Mouse (Mus musculus) limb, embryonic 11.5 days (tissue): ENCODE measurements around the gene Wdr31. TPM values are rescaled to one million over a fixed set of nuclear protein-coding genes. Genes with fewer than 3 reads are reported as not detected.
"Not testable (repeated sequence)": the region's sequence is repeated elsewhere in the genome, so short reads cannot be mapped to it uniquely, and the experiment has no call there.

Experiments used
- ATAC-seq: fragments of 200-750 bp; cut with Nextera tagmentation; 2 replicates; pipeline ENCODE4 v1.8.0; 2017; ENCODE audit warnings: low read depth; ENCODE audit not compliant: insufficient number of reproducible peaks, low FRiP score, low TSS enrichment
- DNase-seq: peaks from one replicate; pipeline ENCODE4 v3.0.0-alpha.2; 2015; ENCODE audit warnings: low spot score
- H3K27ac ChIP-seq: fragments of 300-500 bp; sonication (generic); replicated peaks from 2 replicates; pipeline ENCODE4 v1.5.1; 2014; ENCODE audit warnings: low read depth, mild to moderate bottlenecking, low read length
- H3K27me3 ChIP-seq: fragments of 300-500 bp; sonication (generic); 2 replicates; pipeline ENCODE4 v1.6.1; 2014; ENCODE audit warnings: mild to moderate bottlenecking, low read length, mixed read lengths; ENCODE audit not compliant: control insufficient read depth, insufficient read depth
- H3K36me3 ChIP-seq: fragments of 300-500 bp; sonication (generic); 2 replicates; pipeline ENCODE4 v1.6.1; 2014; ENCODE audit warnings: mild to moderate bottlenecking, low read length, moderate library complexity, mixed read lengths; ENCODE audit not compliant: control insufficient read depth, insufficient read depth
- H3K4me1 ChIP-seq: fragments of 300-500 bp; sonication (generic); 2 replicates; pipeline ENCODE4 v1.6.1; 2014; ENCODE audit warnings: low read length, mixed read lengths; ENCODE audit not compliant: control insufficient read depth, insufficient read depth
- H3K4me2 ChIP-seq: fragments of 300-500 bp; sonication (generic); 2 replicates; pipeline ENCODE4 v1.6.1; 2014; ENCODE audit warnings: low read depth, mild to moderate bottlenecking, moderate library complexity; ENCODE audit not compliant: severe bottlenecking
- H3K4me3 ChIP-seq: fragments of 300-500 bp; sonication (generic); 2 replicates; pipeline ENCODE4 v1.5.1; 2014; ENCODE audit warnings: low read depth, low read length
- H3K9ac ChIP-seq: fragments of 300-500 bp; sonication (generic); 2 replicates; pipeline ENCODE4 v1.6.1; 2014; ENCODE audit warnings: mild to moderate bottlenecking, low read length
- H3K9me3 ChIP-seq: fragments of 300-500 bp; sonication (generic); 2 replicates; pipeline ENCODE4 v1.6.1; 2016; ENCODE audit warnings: low read length; ENCODE audit not compliant: control insufficient read depth
- WGBS: fragments of 180-500 bp; shearing (Covaris S2); extraction: QIAGEN DNeasy Blood & Tissue Kit; methylation state at CpG from one replicate; pipeline ENCODE4 v1.1.7; 2014; 5-methylcytosine and 5-hydroxymethylcytosine counted together
- polyA plus RNA-seq: library from polyadenylated mRNA; unstranded; fragments of >200 nt; fragmentation: Nextera tagmentation; extraction: Ambion mirVana; gene quantifications from 2 replicates; pipeline ENCODE4 v1.2.1, GENCODE M21; 2014

The Wdr31 gene
- polyA plus RNA-seq, 1 experiment from 2014 or later, result 8.1 TPM

DNA sequence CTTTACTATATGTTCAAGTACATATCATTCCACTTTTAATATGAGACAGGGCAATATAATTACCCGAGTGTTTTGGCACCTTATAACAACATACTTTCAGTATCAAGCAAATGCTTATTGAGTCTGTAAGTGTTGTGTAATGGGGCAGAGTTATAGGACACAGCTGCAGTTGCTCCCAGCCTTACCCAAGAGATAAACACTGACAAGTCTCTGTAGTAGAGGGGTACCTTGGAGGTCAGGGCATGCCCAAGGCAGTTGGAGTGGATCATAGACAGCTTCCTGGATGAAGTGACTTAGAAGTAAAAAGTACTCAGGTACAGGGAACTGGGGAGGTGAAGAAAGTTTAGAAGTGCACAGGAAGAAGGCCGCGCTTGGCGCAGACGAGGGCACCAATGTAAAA lies 16.5 kb upstream of the Wdr31 start:
- 92% methylated on average over 5 of the region's 5 CpGs for WGBS
- H3K4me2 ChIP-seq, result no peak overlapping the region
- no peak overlapping the region for H3K27ac ChIP-seq
- ATAC-seq, result no peak
- no peaks in the 10 kb centered on the region for H3K27me3 ChIP-seq
- no peaks in the 10 kb centered on the region for H3K36me3 ChIP-seq
- H3K4me3 ChIP-seq, result no peak overlapping the region
- no peak for DNase-seq
- no peaks in the 10 kb centered on the region for H3K4me1 ChIP-seq
- H3K9ac ChIP-seq, result no peak overlapping the region
- no peaks in the 10 kb centered on the region for H3K9me3 ChIP-seq

DNA sequence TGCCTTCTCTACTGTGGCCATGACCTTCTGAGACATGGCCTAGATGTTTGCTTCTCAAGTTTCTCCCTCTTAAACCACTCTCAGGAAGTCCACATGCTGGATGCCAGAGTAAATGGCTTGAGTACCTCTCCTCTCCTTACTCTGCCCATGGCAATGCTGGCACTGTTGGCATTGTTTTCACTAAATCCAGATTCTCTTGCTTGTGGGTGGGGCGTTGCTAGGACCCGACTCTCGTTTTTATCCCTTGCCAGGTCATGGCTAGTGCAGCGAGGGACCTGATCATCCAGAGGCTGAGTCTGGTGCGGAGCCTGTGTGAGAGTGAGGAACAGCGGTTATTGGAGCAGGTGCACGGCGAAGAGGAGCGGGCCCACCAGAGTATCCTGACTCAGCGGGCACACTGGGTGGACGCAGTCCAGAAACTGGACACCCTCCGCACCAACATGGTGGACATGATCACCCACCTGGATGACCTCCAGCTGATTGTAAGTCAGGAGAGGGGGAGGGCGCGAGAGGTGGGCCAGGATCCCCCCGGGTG lies 15.5 kb upstream of the Wdr31 start:
- Histone ChIP-seq H3K4me3 (no peak overlapping the region), H3K27me3 (peaks cover under 1% of the 10 kb centered on the region; the same call in 1 of the 2 replicates), H3K27ac (no peak overlapping the region), H3K4me1 (no peaks in the 10 kb centered on the region), H3K9me3 (no peaks in the 10 kb centered on the region), H3K4me2 (no peak overlapping the region), H3K36me3 (no peaks in the 10 kb centered on the region), H3K9ac (no peak overlapping the region)
- ATAC-seq (no peak), DNase-seq (no peak)
- 89% methylated on average over 15 of the region's 15 CpGs for WGBS

DNA sequence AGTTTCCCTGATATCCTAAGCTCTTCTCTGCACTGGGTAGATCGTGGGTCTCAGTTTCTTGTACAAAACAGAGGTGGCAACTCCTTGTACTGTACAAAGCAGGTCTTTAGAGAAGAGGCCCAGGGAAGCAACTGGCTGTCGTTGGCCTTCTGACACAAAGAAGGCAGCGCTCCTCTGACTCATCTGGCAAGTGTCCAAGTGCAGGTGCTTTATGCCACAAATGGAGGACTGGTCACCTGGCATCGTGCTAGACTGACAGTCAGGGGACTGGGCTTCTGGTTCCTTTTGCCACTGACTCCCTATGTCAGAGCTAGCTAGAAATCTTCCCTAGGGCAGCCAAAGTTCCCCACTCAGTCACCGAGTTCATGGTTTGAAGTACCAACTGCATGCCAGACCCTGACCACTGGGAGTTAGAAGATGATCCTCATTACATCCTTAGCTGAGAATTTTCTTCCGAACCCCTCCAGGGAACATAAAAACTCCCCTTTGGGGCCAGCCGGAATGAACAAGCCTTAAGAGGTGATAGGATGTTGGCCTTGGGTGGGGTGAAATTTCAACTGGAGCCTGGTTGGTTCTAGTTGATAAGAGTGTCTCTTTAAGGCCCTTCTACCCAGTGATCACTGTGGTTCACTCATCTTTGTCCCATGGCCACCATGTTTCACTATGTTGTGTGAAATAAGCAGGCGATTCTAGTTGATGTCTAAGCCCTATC lies 14.9 kb upstream of the Wdr31 start:
- Histone ChIP-seq H3K4me1 (no peaks in the 10 kb centered on the region), H3K4me3 (no peak overlapping the region), H3K4me2 (no peak overlapping the region), H3K9me3 (no peaks in the 10 kb centered on the region), H3K36me3 (no peaks in the 10 kb centered on the region), H3K9ac (no peak overlapping the region), H3K27me3 (peaks cover 6% of the 10 kb centered on the region), H3K27ac (no peak overlapping the region)
- 90% methylated on average over 8 of the region's 8 CpGs for WGBS
- no peak for DNase-seq
- no peak for ATAC-seq

DNA sequence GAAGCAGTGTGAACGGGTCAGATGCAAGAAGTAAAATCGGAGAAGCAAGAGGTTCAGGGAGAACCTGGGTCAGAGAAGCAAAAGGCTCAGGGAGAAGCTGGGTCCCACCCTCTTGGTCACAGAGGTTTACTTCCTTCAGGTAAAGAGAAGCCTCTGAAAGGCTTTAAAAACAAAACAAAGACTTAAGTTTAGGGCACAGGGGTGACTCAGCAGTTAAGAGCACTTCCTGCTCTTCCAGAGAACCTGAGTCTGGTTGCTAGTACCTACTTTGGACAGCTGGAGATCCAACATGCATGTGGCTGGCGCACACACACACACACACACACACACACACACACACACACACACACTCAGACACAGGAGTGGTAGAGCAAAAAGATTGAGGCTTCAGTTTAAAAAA lies 14.2 kb upstream of the Wdr31 start:
- no peak overlapping the region for H3K27ac ChIP-seq
- H3K9ac ChIP-seq, result no peak overlapping the region
- 80% methylated on average over 3 of the region's 3 CpGs for WGBS
- DNase-seq, result no peak
- peaks cover 13% of the 10 kb centered on the region for H3K27me3 ChIP-seq
- no peak overlapping the region for H3K4me2 ChIP-seq
- H3K36me3 ChIP-seq, result no peaks in the 10 kb centered on the region
- H3K4me1 ChIP-seq, result peaks cover 1% of the 10 kb centered on the region; the same call in 1 of the 2 replicates
- ATAC-seq, result no peak
- no peak overlapping the region for H3K4me3 ChIP-seq
- no peaks in the 10 kb centered on the region for H3K9me3 ChIP-seq

DNA sequence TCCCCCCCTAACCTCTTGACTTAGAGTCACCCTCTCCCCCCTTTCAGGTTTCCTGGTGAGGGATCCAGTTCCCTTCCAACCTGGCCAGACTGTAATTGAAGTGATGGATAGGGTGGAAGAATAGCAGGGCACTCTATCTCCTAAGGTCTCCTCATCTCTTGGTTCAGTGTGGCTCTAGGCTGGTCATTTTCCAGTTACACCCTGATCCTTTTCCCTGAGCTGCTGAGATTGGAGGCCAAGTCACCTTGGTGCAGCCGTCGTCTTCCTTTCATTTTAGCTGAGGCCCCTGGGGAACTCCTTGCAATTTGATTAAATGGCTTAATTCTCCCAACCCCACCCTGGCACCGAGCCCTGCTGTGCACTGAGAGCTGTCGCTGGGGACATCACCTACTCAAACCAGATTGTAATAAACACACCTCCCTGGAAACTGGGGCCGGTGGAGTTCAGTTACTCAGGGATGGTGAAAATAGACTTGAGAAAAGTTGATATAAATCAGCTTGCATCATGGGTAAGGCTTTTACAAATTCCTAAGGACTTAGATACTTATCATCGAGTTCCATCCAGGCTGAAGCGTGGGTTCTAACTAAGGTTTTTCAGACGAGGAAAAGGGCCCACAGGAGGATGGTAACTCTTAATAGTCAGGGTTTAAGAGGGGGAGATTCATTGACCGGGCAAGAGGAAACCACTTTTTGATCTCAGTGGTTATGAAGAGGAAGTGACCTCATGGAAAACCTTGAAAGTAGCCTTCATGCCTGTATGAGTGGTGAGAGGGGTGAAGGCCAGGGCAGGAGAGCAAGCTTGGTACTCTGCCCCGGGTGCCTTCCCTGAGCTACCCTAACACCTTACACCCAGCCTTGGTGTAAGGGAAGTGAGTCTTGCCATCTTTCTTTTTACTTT lies 10.3 kb upstream of the Wdr31 start:
- no peak overlapping the region for H3K9ac ChIP-seq
- H3K4me1 ChIP-seq, result peaks cover 4% of the 10 kb centered on the region; the same call in 1 of the 2 replicates
- DNase-seq (no peak), ATAC-seq (no peak)
- H3K4me2 ChIP-seq, result no peak overlapping the region
- no peaks in the 10 kb centered on the region for H3K36me3 ChIP-seq
- no peak overlapping the region for H3K4me3 ChIP-seq
- no peak overlapping the region for H3K27ac ChIP-seq
- H3K27me3 ChIP-seq, result peaks cover 16% of the 10 kb centered on the region
- 51% methylated on average over 10 of the region's 10 CpGs for WGBS
- H3K9me3 ChIP-seq, result no peaks in the 10 kb centered on the region

DNA sequence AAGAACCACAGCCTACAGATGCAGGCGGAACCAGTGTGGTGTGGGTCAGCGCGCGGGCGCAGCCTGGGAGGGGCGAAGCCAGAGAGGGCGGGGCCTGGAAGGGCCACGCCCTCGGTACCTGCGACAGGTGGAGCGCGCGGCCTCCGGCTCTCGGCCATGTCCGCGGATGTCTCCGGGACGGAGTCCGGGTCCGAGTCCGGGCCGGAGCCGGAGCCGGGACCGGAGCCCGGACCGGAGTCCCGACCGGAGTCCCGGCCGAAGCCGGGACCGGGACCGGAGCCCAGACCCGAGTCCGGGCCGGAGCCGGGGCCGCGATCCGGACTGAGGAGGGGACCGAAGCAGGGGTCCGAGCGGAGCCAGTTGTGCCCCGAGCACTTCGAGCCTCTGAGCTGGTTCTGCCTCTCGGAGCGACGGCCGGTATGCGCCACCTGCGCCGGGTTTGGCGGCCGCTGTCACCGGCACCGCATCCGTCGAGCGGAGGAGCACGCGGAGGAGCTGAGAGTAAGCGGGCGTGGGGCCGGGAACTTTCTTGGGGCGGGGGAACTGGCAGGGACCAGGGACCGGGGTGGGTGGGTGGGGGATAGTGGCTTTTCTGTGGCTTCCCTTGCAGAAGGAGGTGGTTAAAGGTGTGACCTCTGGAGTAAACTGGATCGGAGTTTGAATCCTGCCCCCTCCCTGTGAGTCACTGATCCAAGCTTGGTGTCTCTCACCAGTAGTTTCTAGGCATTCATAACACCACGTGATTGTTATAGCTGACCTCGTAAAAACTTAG lies 9.4 kb upstream of the Wdr31 start, which contains the start of gene Bspry:
Gene Bspry, plus strand, starts transcription at position 117 of the 772 bp plus-strand sequence.
- 2% methylated on average over 70 of the region's 71 CpGs for WGBS
- Histone ChIP-seq H3K4me3 (peak within 1 kb of the TSS; percentile 42), H3K36me3 (no peaks in the 10 kb centered on the region), H3K4me2 (peak within 1 kb of the TSS; percentile 71), H3K9me3 (no peaks in the 10 kb centered on the region), H3K27ac (no peak within 1 kb of the TSS), H3K27me3 (peaks cover 16% of the 10 kb centered on the region), H3K4me1 (peaks cover 4% of the 10 kb centered on the region; the same call in 1 of the 2 replicates), H3K9ac (no peak within 1 kb of the TSS)
- DNase-seq (peak; percentile 53), ATAC-seq (peak; percentile 67; the same call in 1 of the 2 replicates)

DNA sequence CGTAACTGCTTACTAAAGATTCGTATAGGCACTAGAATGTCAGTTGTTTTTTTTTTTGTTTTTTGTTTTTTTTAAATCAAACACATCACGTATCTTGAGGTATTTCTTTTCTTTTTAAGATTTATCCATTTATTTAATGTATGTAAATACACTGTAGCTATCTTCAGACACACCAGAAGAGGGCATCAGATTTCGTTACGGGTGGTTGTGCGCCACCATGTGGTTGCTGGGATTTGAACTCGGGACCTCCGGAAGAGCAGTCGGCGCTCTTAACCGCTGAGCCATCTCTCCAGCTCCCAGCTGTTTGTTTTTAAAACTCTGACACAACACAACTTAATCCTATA lies 8.9 kb upstream of the Wdr31 start:
- H3K27ac ChIP-seq, DNase-seq, H3K36me3 ChIP-seq, H3K9ac ChIP-seq, H3K9me3 ChIP-seq, H3K4me1 ChIP-seq, ATAC-seq: not testable (repeated sequence)
- Histone ChIP-seq H3K4me2 (peak overlapping the region; percentile 71), H3K4me3 (peak overlapping the region; percentile 42), H3K27me3 (peaks cover 16% of the 10 kb centered on the region)
- WGBS, result 14% methylated on average over 11 of the region's 11 CpGs
